Mouse (Mus musculus) erythroblast, embryonic 14.5 days (primary cell): ENCODE measurements around the gene Rftn1.

Source experiments
- GATA1 ChIP-seq: IDR thresholded peaks from 2 replicates; pipeline ENCODE4 v1.6.1; 2012; ENCODE audit warnings: low read length, inconsistent platforms, mixed read lengths
- TAL1 ChIP-seq: IDR thresholded peaks from 3 replicates; pipeline ENCODE4 v1.6.1; 2012; ENCODE audit warnings: low read length, inconsistent platforms, mixed read lengths

- TF ChIP-seq TAL1 = no peak
- no peak for TF ChIP-seq GATA1
Observed at GRCm38 (mm10) chr17:50125245-50125798, 65.2 kb downstream of the Rftn1 start.
